ENCODE assay signal across 8 mouse cellular contexts in genomic region chr4:116177140-116177539, GRCm38 (mm10). TPM values are rescaled to one million over a fixed set of nuclear protein-coding genes. Genes with fewer than 3 reads are reported as not detected.
DNase-seq lines count a peak whose midpoint lies in the region; ATAC-seq and TF ChIP-seq lines count a peak whose summit lies in the region.

No protein-coding gene starts in this region.

- no peaks in the 10 kb centered on the region for H3K79me2 ChIP-seq in macrophage (ENCODE audit: inconsistent target)

- H3K27ac ChIP-seq in embryonic facial prominence, embryonic 10.5 days (replicated peaks), result peak overlapping the region; percentile 68
- peak overlapping the region; percentile 86 for H3K27ac ChIP-seq in heart, embryonic 16.5 days (ENCODE audit: low read length)
- H3K27ac ChIP-seq in macrophage, result peak overlapping the region; percentile 83
- H3K27ac ChIP-seq in stomach, postnatal 0 days (replicated peaks), result peak overlapping the region; percentile 85

- H3K4me2 ChIP-seq in heart, embryonic 16.5 days (ENCODE audit: low read depth, low read length), result peak overlapping the region; percentile 57
- H3K4me2 ChIP-seq in stomach, postnatal 0 days (replicated peaks; ENCODE audit: low read depth), result peak overlapping the region; percentile 44

- peaks cover 55% of the 10 kb centered on the region for H3K4me1 ChIP-seq in embryonic facial prominence, embryonic 10.5 days
- peaks cover 35% of the 10 kb centered on the region for H3K4me1 ChIP-seq in heart, embryonic 16.5 days (ENCODE audit: control insufficient read depth, insufficient read depth, low read length)
- H3K4me1 ChIP-seq in stomach, postnatal 0 days (replicated peaks; ENCODE audit: control insufficient read depth, insufficient read depth), result peaks cover 15% of the 10 kb centered on the region

- ATAC-seq in heart, embryonic 16.5 days (replicated peaks; ENCODE audit: extremely low read depth, insufficient read depth, low FRiP score), result peak; percentile 40
- peak; percentile 24 for ATAC-seq in stomach, postnatal 0 days (ENCODE audit: low FRiP score, low TSS enrichment)

- 17% methylated on average over 5 of the region's 5 CpGs for WGBS in embryonic facial prominence, embryonic 10.5 days
- WGBS in heart, embryonic 16.5 days, result 42% methylated on average over 5 of the region's 5 CpGs
- 19% methylated on average over 5 of the region's 5 CpGs for WGBS in macrophage (ENCODE audit: missing documents)
- WGBS in stomach, postnatal 0 days, result 28% methylated on average over 5 of the region's 5 CpGs

- 0 out of 2 replicates have a peak, but pooled peaks cover 7% of the 10 kb centered on the region for H3K27me3 ChIP-seq in embryonic facial prominence, embryonic 10.5 days (replicated peaks; ENCODE audit: low read depth, poor library complexity, severe bottlenecking)
- no peaks in the 10 kb centered on the region for H3K27me3 ChIP-seq in heart, embryonic 16.5 days (ENCODE audit: control insufficient read depth, insufficient read depth, low read length)
- H3K27me3 ChIP-seq in stomach, postnatal 0 days (ENCODE audit: control insufficient read depth, insufficient read depth, low read length), result no peaks in the 10 kb centered on the region

- no peak for TF ChIP-seq EP300 in stomach, postnatal 0 days (optimal IDR thresholded peaks at IDR 0.05)

- DNase-seq in urinary bladder, postnatal 14 days (ENCODE audit: low spot score), result peak; percentile 49
- no peak for DNase-seq in urinary bladder, postnatal 25 days (ENCODE audit: low spot score)
- DNase-seq in embryonic facial prominence, embryonic 10.5 days (ENCODE audit: low spot score), result peak; percentile 44
- peak; percentile 88 for DNase-seq in kidney, postnatal 14 days
- peak; percentile 64 for DNase-seq in stomach, postnatal 0 days (ENCODE audit: low spot score)
- no peak for DNase-seq in layer of hippocampus, adult 8-10 months (ENCODE audit: low spot score in 2 of 2)

- H3K36me3 ChIP-seq in embryonic facial prominence, embryonic 10.5 days (replicated peaks), result no peaks in the 10 kb centered on the region
- no peaks in the 10 kb centered on the region for H3K36me3 ChIP-seq in heart, embryonic 16.5 days (ENCODE audit: control insufficient read depth, insufficient read depth)
- no peaks in the 10 kb centered on the region for H3K36me3 ChIP-seq in macrophage (ENCODE audit: inconsistent target)
- H3K36me3 ChIP-seq in stomach, postnatal 0 days (ENCODE audit: control insufficient read depth, insufficient read depth, low read length), result no peaks in the 10 kb centered on the region

- H3K4me3 ChIP-seq in embryonic facial prominence, embryonic 10.5 days, result peak overlapping the region; percentile 33; the same call in 1 of the 2 replicates
- H3K4me3 ChIP-seq in heart, embryonic 16.5 days (ENCODE audit: low read length), result peak overlapping the region; percentile 21
- peak overlapping the region; percentile 11; the same call in 1 of the 2 replicates for H3K4me3 ChIP-seq in macrophage (ENCODE audit: inconsistent target)
- H3K4me3 ChIP-seq in stomach, postnatal 0 days (ENCODE audit: low read depth, low read length), result no peak overlapping the region

- peak overlapping the region; percentile 65 for H3K9ac ChIP-seq in heart, embryonic 16.5 days (ENCODE audit: low read length)
- peak overlapping the region; percentile 31; the same call in 1 of the 2 replicates for H3K9ac ChIP-seq in stomach, postnatal 0 days (ENCODE audit: low read length)

- no peak for TF ChIP-seq CTCF in stomach, postnatal 0 days (IDR thresholded peaks at IDR 0.05; ENCODE audit: low read depth)

- H3K9me3 ChIP-seq in embryonic facial prominence, embryonic 10.5 days, result no peaks in the 10 kb centered on the region
- H3K9me3 ChIP-seq in heart, embryonic 16.5 days (replicated peaks; ENCODE audit: control insufficient read depth, low read length), result no peaks in the 10 kb centered on the region
- H3K9me3 ChIP-seq in stomach, postnatal 0 days (ENCODE audit: control insufficient read depth, low read length), result no peaks in the 10 kb centered on the region

RNA-seq across cellular contexts. Expression of gene Gm49337, which starts 4.0 kb away (rescaled TPM):
- not detected in 2 replicates for polyA plus RNA-seq in embryonic facial prominence, embryonic 10.5 days (2016; fragmentation: Nextera tagmentation; extraction: Ambion mirVana)
- polyA plus RNA-seq in heart, embryonic 16.5 days (2015; fragmentation: Nextera tagmentation; extraction: Ambion mirVana), result not detected in 2 replicates
- total RNA-seq in macrophage (2018; cell fraction: chromatin; rRNA removed), result 1 to 10 TPM in 2 of 26 experiments, under 1 TPM in 1, not detected in 23; 0.61 to 1.1 (median 1.1) TPM
- not detected for total RNA-seq in macrophage (2018; cell fraction: cytosol; rRNA removed)
- not detected for total RNA-seq in macrophage (2018; cell fraction: nucleus; rRNA removed)
- polyA plus RNA-seq in macrophage (2018), result not detected in 3 replicates
- not detected in 2 replicates for polyA plus RNA-seq in stomach, postnatal 0 days (2015; fragmentation: Nextera tagmentation; extraction: Ambion mirVana)
- 1 to 10 TPM in 1 of 4 experiments, under 1 TPM in 1, not detected in 2; 0.96 to 4.1 TPM for total RNA-seq in layer of hippocampus, adult 8-10 months (2022)

RNA-seq across cellular contexts. Expression of gene 1700042G07Rik, which starts 4.0 kb away (rescaled TPM):
- not detected in 2 replicates for polyA plus RNA-seq in embryonic facial prominence, embryonic 10.5 days (2016; fragmentation: Nextera tagmentation; extraction: Ambion mirVana)
- not detected in 2 replicates for polyA plus RNA-seq in heart, embryonic 16.5 days (2015; fragmentation: Nextera tagmentation; extraction: Ambion mirVana)
- not detected for total RNA-seq in macrophage (2018; cell fraction: chromatin; rRNA removed)
- not detected for total RNA-seq in macrophage (2018; cell fraction: cytosol; rRNA removed)
- not detected for total RNA-seq in macrophage (2018; cell fraction: nucleus; rRNA removed)
- not detected in 3 replicates for polyA plus RNA-seq in macrophage (2018)
- polyA plus RNA-seq in stomach, postnatal 0 days (2015; fragmentation: Nextera tagmentation; extraction: Ambion mirVana), result not detected in 2 replicates
- not detected for total RNA-seq in layer of hippocampus, adult 8-10 months (2022)

RNA-seq across cellular contexts. Expression of gene Tspan1, which starts 9.7 kb away (rescaled TPM):
- 0.11 and 0.24 TPM in 2 replicates for polyA plus RNA-seq in embryonic facial prominence, embryonic 10.5 days (2016; fragmentation: Nextera tagmentation; extraction: Ambion mirVana)
- 1.9 and 3.2 TPM in 2 replicates for polyA plus RNA-seq in heart, embryonic 16.5 days (2015; fragmentation: Nextera tagmentation; extraction: Ambion mirVana)
- total RNA-seq in macrophage (2018; cell fraction: chromatin; rRNA removed), result not detected
- total RNA-seq in macrophage (2018; cell fraction: cytosol; rRNA removed), result not detected
- not detected for total RNA-seq in macrophage (2018; cell fraction: nucleus; rRNA removed)
- polyA plus RNA-seq in macrophage (2018), result not detected in 3 replicates
- 319 and 330 TPM in 2 replicates for polyA plus RNA-seq in stomach, postnatal 0 days (2015; fragmentation: Nextera tagmentation; extraction: Ambion mirVana)
- not detected for total RNA-seq in layer of hippocampus, adult 8-10 months (2022)

RNA-seq across cellular contexts. Expression of gene Lurap1, which starts 26.0 kb away (rescaled TPM):
- 1.7 and 2.2 TPM in 2 replicates for polyA plus RNA-seq in embryonic facial prominence, embryonic 10.5 days (2016; fragmentation: Nextera tagmentation; extraction: Ambion mirVana)
- polyA plus RNA-seq in heart, embryonic 16.5 days (2015; fragmentation: Nextera tagmentation; extraction: Ambion mirVana), result 2.3 and 2.9 TPM in 2 replicates
- total RNA-seq in macrophage (2018; cell fraction: chromatin; rRNA removed), result under 1 TPM in 17 of 26 experiments, not detected in 9; 0.12 to 0.67 (median 0.18) TPM
- total RNA-seq in macrophage (2018; cell fraction: cytosol; rRNA removed), result under 1 TPM in 19 of 26 experiments, not detected in 7; 0.03 to 0.24 (median 0.09) TPM
- under 1 TPM in 18 of 26 experiments, not detected in 8; 0.06 to 0.99 (median 0.16) TPM for total RNA-seq in macrophage (2018; cell fraction: nucleus; rRNA removed)
- 0.09 to 0.10 TPM in 2 of 3 replicates, not detected in the other for polyA plus RNA-seq in macrophage (2018)
- polyA plus RNA-seq in stomach, postnatal 0 days (2015; fragmentation: Nextera tagmentation; extraction: Ambion mirVana), result 1.2 and 1.6 TPM in 2 replicates
- 10 to 100 TPM; 21.9 to 23.7 (median 23.3) TPM for total RNA-seq in layer of hippocampus, adult 8-10 months (2022)

RNA-seq across cellular contexts. Expression of gene Pik3r3, which starts 44.3 kb away (rescaled TPM):
- polyA plus RNA-seq in embryonic facial prominence, embryonic 10.5 days (2016; fragmentation: Nextera tagmentation; extraction: Ambion mirVana), result 43.7 and 45.7 TPM in 2 replicates
- 9.0 and 11.2 TPM in 2 replicates for polyA plus RNA-seq in heart, embryonic 16.5 days (2015; fragmentation: Nextera tagmentation; extraction: Ambion mirVana)
- 1 to 10 TPM; 1.6 to 5.6 (median 2.6) TPM for total RNA-seq in macrophage (2018; cell fraction: chromatin; rRNA removed)
- 1 to 10 TPM in 1 of 26 experiments, under 1 TPM in 25; 0.38 to 1.0 (median 0.61) TPM for total RNA-seq in macrophage (2018; cell fraction: cytosol; rRNA removed)
- total RNA-seq in macrophage (2018; cell fraction: nucleus; rRNA removed), result 1 to 10 TPM in 25 of 26 experiments, under 1 TPM in 1; 0.75 to 5.6 (median 2.3) TPM
- polyA plus RNA-seq in macrophage (2018), result 0.47 to 1.1 TPM (median 0.63 TPM) in 3 replicates
- 6.4 and 6.8 TPM in 2 replicates for polyA plus RNA-seq in stomach, postnatal 0 days (2015; fragmentation: Nextera tagmentation; extraction: Ambion mirVana)
- 10 to 100 TPM; 29.0 to 40.9 (median 35.9) TPM for total RNA-seq in layer of hippocampus, adult 8-10 months (2022)

Comparison
In these comparisons a context has a peak if more than half of its experiments do, and no peak if none do; other contexts are left out.
1. DNase-seq: peak in urinary bladder, postnatal 14 days (single experiment), embryonic facial prominence, embryonic 10.5 days (single experiment), kidney, postnatal 14 days (single experiment) and stomach, postnatal 0 days (single experiment); none in urinary bladder, postnatal 25 days (single experiment) and layer of hippocampus, adult 8-10 months (0 of 2).
2. RNA of gene Tspan1, which starts 9.7 kb away (polyA plus RNA-seq): 319 to 330 TPM in stomach, postnatal 0 days; 1.9 to 3.2 TPM in heart, embryonic 16.5 days, 0.11 to 0.24 TPM in embryonic facial prominence, embryonic 10.5 days and not detected in macrophage; every median in the first group is over 10 times any median in the second.
3. Peak in every context shown above with its lines, with median percentiles within 50 percentile points of each other: H3K27ac ChIP-seq.